Mouse (Mus musculus) layer of hippocampus, adult 18-20 months (tissue): ENCODE data around the gene Gm10273. TPM values are rescaled to one million over a fixed set of nuclear protein-coding genes. Genes with fewer than 3 reads are reported as not detected.

Experiments
- DNase-seq, 2 experiments: peaks; one replicate each; pipeline ENCODE4 v3.0.0; 2022; ENCODE audit warnings: low spot score in 2 of 2
- total RNA-seq, 2 experiments: library from RNA; stranded (reverse); gene quantifications; 2 replicates each; pipeline ENCODE4 v1.2.3; 2021

The Gm10273 gene
- total RNA-seq, 2 experiments from 2014 or later, result 32.2 to 36.8 TPM

DNA sequence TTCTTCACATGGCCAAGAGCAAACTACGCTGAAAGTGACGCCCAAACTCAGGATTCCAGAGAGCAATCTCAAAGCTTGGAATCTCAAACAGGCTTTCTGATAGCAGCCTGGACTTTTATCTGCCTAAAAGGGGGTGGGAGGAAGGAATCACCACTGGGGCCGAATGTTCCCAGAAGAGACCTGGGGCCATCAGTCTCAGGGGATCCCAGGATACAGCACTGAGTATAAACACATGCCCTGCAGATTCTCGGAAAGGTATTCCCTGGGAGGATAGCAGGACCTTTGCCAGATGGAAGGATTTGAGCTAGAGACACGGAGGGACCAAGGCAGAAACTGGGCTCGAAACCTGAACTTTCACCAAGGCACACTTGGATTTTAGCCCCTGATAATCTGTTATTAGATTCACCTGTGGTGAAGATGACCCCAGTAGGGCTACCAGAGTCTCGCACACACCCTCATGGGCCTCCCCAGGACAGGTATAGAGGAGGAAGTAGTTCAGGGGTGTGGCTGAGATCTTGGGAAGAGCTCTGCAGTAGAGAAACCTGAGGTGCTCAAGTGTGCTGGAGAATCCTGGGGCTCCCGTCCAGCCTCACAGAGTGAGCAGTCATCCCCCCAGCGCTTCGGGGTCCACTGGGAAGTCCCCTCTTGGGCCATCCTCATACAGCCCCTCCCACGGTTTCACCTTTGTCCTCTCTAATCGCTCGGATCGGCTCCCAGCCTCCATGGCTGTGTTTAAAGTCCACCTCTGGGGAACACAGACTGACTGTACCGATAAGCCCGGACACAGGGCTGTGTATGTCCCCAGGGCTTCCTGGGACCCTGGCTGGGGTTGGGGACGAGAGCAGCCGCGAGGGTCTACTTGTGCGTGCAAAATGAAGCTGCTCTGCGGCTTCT is 7.7 kb downstream of the Gm10273 start, which contains the start of gene Pla2g12b:
Gene Pla2g12b, plus strand, starts transcription at position 762 of the 894 bp plus-strand sequence.
- DNase-seq, result no peak

- DNase-seq, result no peak
These were observed 8.3 kb downstream of the Gm10273 start for GRCm38 (mm10) chr10:59403793-59404149.

- DNase-seq, result no peak
These were observed 13.1 kb downstream of the Gm10273 start for GRCm38 (mm10) chr10:59408499-59408898.

DNA sequence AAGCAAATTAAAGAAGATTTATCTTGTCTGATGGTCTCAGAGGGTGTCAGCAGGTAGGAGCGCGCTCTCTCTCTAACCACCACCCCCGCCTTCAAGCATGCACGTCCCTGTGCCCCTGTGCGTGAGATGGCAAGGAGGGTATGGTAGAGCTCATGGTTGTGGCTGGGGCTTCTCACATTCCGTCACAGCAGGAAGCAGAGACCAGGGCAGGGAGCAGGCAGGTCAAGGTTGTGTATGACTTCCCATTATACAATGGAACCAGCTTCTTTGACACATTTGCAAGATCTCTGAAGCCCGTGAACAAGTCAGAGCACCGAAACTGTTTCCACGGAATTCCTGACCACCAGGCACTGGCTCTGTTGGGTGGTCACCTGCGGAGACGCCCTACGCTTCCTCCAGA is 14.8 kb downstream of the Gm10273 start:
- no peak for DNase-seq

GRCm38 (mm10) chr10:59413711-59414110 is 18.3 kb downstream of the Gm10273 start:
- no peak for DNase-seq

DNA sequence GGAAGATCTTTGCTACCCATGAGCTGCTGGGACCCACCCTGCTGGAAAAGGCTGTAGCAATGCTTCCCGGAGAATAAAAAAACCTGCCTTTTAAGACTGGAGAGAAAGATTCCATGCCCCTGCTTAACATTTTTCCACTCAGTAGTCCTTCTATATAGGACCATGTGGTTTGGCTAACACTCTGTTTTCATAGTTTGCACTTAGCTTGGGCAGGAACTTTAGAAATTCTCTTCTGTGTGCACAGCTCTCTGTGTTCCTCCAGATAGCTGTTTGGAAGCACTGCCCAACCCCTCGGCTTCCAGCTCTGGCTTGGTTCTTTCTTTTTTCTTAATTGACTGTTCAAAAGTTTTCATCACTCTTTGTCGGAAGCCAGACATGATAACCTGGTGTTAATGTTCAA is 21.2 kb downstream of the Gm10273 start:
- DNase-seq, result no peak

GRCm38 (mm10) chr10:59419516-59419915 is 24.1 kb downstream of the Gm10273 start:
- DNase-seq, result no peak

DNA sequence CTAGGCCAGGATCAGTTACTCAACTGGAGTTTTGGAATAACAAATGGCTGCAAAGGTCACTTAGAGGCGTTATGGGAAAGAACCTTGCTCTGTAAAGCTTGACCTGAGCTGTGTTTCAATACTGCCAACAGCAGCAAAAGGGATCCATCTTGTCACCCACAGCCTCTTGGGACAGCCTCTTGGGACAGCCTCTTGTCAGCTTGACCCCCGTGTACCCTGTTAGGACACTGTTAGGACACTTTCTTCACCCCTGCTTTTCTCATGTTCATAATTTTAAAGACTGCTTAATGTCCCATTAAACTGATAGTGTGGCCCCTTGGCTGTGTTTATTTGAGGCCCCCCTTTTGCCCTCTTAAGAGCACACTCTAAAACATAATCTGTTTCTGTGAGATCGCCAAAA is 29.0 kb downstream of the Gm10273 start:
- no peak for DNase-seq

GRCm38 (mm10) chr10:59425369-59425768 is 29.9 kb downstream of the Gm10273 start:
- DNase-seq, result no peak

DNA sequence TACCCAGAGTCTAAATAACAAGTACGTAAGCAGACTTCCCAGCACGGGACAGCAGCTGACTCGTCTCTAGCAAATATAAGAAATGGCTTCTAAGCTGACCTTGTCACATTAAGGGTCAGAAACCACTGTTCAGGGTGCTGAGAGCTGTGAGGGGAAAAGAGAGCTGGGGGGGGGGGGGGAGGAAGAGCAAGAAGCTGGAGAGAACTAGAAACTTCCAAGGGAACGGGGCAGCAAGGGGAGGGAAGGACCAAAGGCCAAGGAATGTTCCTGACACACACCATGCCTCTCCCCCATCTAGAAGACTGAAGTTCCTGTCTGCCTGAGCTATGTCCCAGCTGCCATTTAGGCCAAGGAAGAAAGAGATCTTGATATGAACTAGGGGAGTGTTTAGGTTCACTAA is 30.9 kb downstream of the Gm10273 start:
- DNase-seq, result no peak

GRCm38 (mm10) chr10:59429448-59430135 is 34.2 kb downstream of the Gm10273 start:
- DNase-seq, result no peak

- peak in 1 of 2 experiments; percentile 27 for DNase-seq
These were observed 35.3 kb downstream of the Gm10273 start for GRCm38 (mm10) chr10:59430701-59431218.

- DNase-seq, result no peak
These were observed 40.3 kb downstream of the Gm10273 start for GRCm38 (mm10) chr10:59435746-59436145.

- no peak for DNase-seq
These were observed 43.2 kb downstream of the Gm10273 start for GRCm38 (mm10) chr10:59438651-59439050.

DNA sequence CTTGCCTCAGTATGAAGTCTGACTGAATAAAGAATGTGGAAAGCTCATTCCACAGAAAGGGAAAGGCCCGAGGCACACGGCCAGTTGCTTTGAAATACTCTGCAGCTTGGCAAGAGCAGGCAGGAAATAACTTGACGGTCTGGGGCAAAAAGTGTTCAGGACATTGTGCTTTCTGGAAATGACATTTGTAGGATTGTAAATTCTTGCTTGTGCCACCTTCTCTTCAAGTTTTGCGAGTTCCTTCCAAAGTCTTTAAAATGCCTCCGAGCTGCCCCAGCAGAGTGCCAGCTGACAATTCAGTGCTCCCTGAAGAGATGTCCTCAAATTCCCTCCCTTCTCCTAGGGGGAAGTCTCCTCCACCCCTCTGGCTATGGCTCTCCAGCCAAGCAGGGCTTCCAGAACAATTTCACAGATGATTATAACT is 44.1 kb downstream of the Gm10273 start:
- no peak for DNase-seq

GRCm38 (mm10) chr10:59440177-59440576 is 44.7 kb downstream of the Gm10273 start:
- DNase-seq, result no peak

- no peak for DNase-seq
These were observed 46.3 kb downstream of the Gm10273 start, which contains the start of gene Oit3 for GRCm38 (mm10) chr10:59441735-59442134. Gene Oit3 (minus strand): TSS chr10:59441778.

DNA sequence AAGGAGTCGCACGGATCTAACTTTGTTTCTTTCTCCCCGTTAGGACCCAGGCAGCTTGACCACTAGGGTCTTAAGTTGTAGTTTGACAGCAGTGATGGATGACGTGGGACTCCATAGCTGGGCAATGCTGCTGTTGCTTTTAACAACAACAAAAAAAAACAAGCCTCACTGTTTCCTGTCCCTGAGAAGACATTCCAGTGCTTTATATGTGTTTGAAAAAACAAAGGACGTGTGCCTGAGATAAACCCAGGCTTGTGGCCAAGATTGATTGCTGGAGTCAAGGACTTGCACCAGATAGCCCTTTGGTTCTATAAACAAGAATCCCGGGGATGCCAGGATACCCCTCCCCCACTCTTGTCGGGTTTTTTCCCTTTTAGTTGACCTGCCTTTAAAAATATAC is 47.8 kb downstream of the Gm10273 start:
- no peak for DNase-seq

DNA sequence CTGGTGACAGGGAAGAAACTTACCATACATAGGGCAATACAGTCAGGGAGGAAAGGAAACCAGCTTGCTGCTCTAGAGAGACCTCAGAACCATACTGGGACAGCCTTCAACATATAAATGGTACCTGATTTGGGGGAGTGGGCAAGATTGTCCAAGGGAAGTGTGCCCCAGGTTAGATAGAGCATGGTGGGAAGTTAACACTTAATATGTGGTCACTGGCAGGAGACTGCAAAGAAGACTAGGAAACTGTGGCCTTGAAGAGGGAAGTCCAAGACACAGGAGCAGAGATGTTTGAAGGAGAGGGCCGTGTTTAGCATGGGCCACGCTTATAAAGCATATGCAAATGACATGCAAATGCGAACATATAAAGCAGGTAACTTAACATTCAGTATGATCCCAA is 48.7 kb downstream of the Gm10273 start:
- DNase-seq, result no peak

DNA sequence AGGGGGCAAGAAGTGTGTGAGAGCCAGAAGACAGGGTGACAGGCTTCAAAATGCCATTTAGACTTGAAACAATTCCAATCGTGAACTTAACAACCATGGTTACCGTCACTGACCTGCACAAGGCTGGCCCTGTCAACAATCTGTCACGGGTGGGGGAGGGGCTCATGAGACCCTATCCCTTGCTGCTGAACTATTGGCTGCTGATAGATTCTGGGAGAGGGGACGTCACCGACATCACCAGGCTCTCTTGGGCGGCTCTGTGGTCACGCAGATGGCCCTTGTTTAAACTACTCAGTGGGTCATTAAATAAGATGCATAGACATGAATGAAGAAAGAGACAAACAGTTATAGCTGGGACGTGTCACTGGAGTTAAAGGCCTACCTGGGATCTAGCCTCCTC is 49.2 kb downstream of the Gm10273 start:
- DNase-seq, result no peak
